Mouse (Mus musculus): ENCODE measurements at regions not wholly inside any gene's neighbourhood (a gene's known extent, or its start where the extent isn't known, plus 50 kb on each side); places are given as distances from the start of the nearest gene placed in this dataset.

GRCm38 (mm10) chr2:172727576-172727975 lies 178.2 kb downstream of the Tfap2c start:
- H3K9me3 ChIP-seq: no peaks in the 10 kb centered on the region
- DNase-seq (ENCODE audit: low spot score): no peak
- no peaks in the 10 kb centered on the region for H3K36me3 ChIP-seq (replicated peaks)
- WGBS: 17% methylated on average over 10 of the region's 10 CpGs
- peaks cover 48% of the 10 kb centered on the region for H3K4me1 ChIP-seq
- peak overlapping the region; percentile 61 for H3K4me3 ChIP-seq
- peak overlapping the region; percentile 80 for H3K27ac ChIP-seq (replicated peaks)
- H3K27me3 ChIP-seq (replicated peaks; ENCODE audit: low read depth, poor library complexity, severe bottlenecking): peaks cover 96% of the 10 kb centered on the region

GRCm38 (mm10) chr2:172728240-172728821 lies 178.9 kb downstream of the Tfap2c start:
- Histone ChIP-seq H3K4me1 (peaks cover 55% of the 10 kb centered on the region), H3K4me3 (peak overlapping the region; percentile 61), H3K27ac (replicated peaks) (peak overlapping the region; percentile 80), H3K9me3 (no peaks in the 10 kb centered on the region), H3K36me3 (replicated peaks) (no peaks in the 10 kb centered on the region), H3K27me3 (replicated peaks; ENCODE audit: low read depth, poor library complexity, severe bottlenecking) (peaks cover 96% of the 10 kb centered on the region)
- peak; percentile 90 for DNase-seq (ENCODE audit: low spot score)
- WGBS: under 1% methylated on average over 53 of the region's 53 CpGs

GRCm38 (mm10) chr2:172729151-172729550 lies 179.8 kb downstream of the Tfap2c start:
- Histone ChIP-seq H3K36me3 (replicated peaks) (no peaks in the 10 kb centered on the region), H3K9me3 (no peaks in the 10 kb centered on the region), H3K27ac (replicated peaks) (peak overlapping the region; percentile 80; the same call in 1 of the 2 replicates), H3K4me3 (peak overlapping the region; percentile 61), H3K27me3 (replicated peaks; ENCODE audit: low read depth, poor library complexity, severe bottlenecking) (peaks cover 96% of the 10 kb centered on the region), H3K4me1 (peaks cover 62% of the 10 kb centered on the region)
- DNase-seq (ENCODE audit: low spot score): no peak
- 63% methylated on average over 4 of the region's 4 CpGs for WGBS

GRCm38 (mm10) chr2:172729741-172730140 lies 180.3 kb downstream of the Tfap2c start:
- H3K36me3 ChIP-seq (replicated peaks): no peaks in the 10 kb centered on the region
- H3K27me3 ChIP-seq (replicated peaks; ENCODE audit: low read depth, poor library complexity, severe bottlenecking): peaks cover 96% of the 10 kb centered on the region
- no peak for DNase-seq (ENCODE audit: low spot score)
- H3K4me1 ChIP-seq: peaks cover 65% of the 10 kb centered on the region
- no peak overlapping the region for H3K4me3 ChIP-seq
- H3K9me3 ChIP-seq: no peaks in the 10 kb centered on the region
- H3K27ac ChIP-seq (replicated peaks): no peak overlapping the region
- 67% methylated on average over 9 of the region's 9 CpGs for WGBS

GRCm38 (mm10) chr2:172731408-172731807 lies 182.0 kb downstream of the Tfap2c start:
- H3K4me3 ChIP-seq: peak overlapping the region; percentile 43
- under 1% methylated on average over 18 of the region's 18 CpGs for WGBS
- H3K27me3 ChIP-seq (replicated peaks; ENCODE audit: low read depth, poor library complexity, severe bottlenecking): peaks cover 96% of the 10 kb centered on the region
- H3K36me3 ChIP-seq (replicated peaks): no peaks in the 10 kb centered on the region
- H3K9me3 ChIP-seq: no peaks in the 10 kb centered on the region
- peaks cover 78% of the 10 kb centered on the region for H3K4me1 ChIP-seq
- DNase-seq (ENCODE audit: low spot score): peak; percentile 62
- H3K27ac ChIP-seq (replicated peaks): no peak overlapping the region

GRCm38 (mm10) chr2:172732453-172733210 lies 183.2 kb downstream of the Tfap2c start:
- WGBS: 3% methylated on average over 19 of the region's 19 CpGs
- H3K9me3 ChIP-seq: no peaks in the 10 kb centered on the region
- peaks cover 71% of the 10 kb centered on the region for H3K4me1 ChIP-seq
- H3K4me3 ChIP-seq: 0 out of 2 replicates have a peak overlapping the region, but pooled peaks have one; percentile 8
- H3K27me3 ChIP-seq (replicated peaks; ENCODE audit: low read depth, poor library complexity, severe bottlenecking): peaks cover 96% of the 10 kb centered on the region
- no peaks in the 10 kb centered on the region for H3K36me3 ChIP-seq (replicated peaks)
- H3K27ac ChIP-seq (replicated peaks): 0 out of 2 replicates have a peak overlapping the region, but pooled peaks have one; percentile 8
- DNase-seq (ENCODE audit: low spot score): no peak

- Histone ChIP-seq H3K4me3 (0 out of 2 replicates have a peak overlapping the region, but pooled peaks have one; percentile 11), H3K27ac (replicated peaks) (0 out of 2 replicates have a peak overlapping the region, but pooled peaks have one; percentile 8), H3K36me3 (replicated peaks) (no peaks in the 10 kb centered on the region), H3K27me3 (replicated peaks; ENCODE audit: low read depth, poor library complexity, severe bottlenecking) (peaks cover 98% of the 10 kb centered on the region), H3K9me3 (no peaks in the 10 kb centered on the region), H3K4me1 (peaks cover 71% of the 10 kb centered on the region)
- no peak for DNase-seq (ENCODE audit: low spot score)
- 1% methylated on average over 9 of the region's 9 CpGs for WGBS
Observed at GRCm38 (mm10) chr2:172733403-172733995, 184.1 kb downstream of the Tfap2c start.

- H3K36me3 ChIP-seq (replicated peaks): no peaks in the 10 kb centered on the region
- WGBS: 28% methylated on average over 6 of the region's 6 CpGs
- peaks cover 84% of the 10 kb centered on the region for H3K4me1 ChIP-seq
- H3K27me3 ChIP-seq (replicated peaks; ENCODE audit: low read depth, poor library complexity, severe bottlenecking): peaks cover 98% of the 10 kb centered on the region
- no peak overlapping the region for H3K4me3 ChIP-seq
- H3K27ac ChIP-seq (replicated peaks): 0 out of 2 replicates have a peak overlapping the region, but pooled peaks have one; percentile 5
- H3K9me3 ChIP-seq: no peaks in the 10 kb centered on the region
- DNase-seq (ENCODE audit: low spot score): no peak
Observed at GRCm38 (mm10) chr2:172735621-172736020, 186.2 kb downstream of the Tfap2c start.

GRCm38 (mm10) chr2:172739041-172739491 lies 189.7 kb downstream of the Tfap2c start:
- Histone ChIP-seq H3K9me3 (no peaks in the 10 kb centered on the region), H3K4me1 (peaks cover 60% of the 10 kb centered on the region), H3K36me3 (replicated peaks) (no peaks in the 10 kb centered on the region), H3K27ac (replicated peaks) (peak overlapping the region; percentile 84), H3K27me3 (replicated peaks; ENCODE audit: low read depth, poor library complexity, severe bottlenecking) (peaks cover 92% of the 10 kb centered on the region), H3K4me3 (peak overlapping the region; percentile 29)
- 4% methylated on average over 11 of the region's 11 CpGs for WGBS
- peak; percentile 74 for DNase-seq (ENCODE audit: low spot score)

- H3K9me3 ChIP-seq: no peaks in the 10 kb centered on the region
- peak overlapping the region; percentile 84 for H3K27ac ChIP-seq (replicated peaks)
- no peaks in the 10 kb centered on the region for H3K36me3 ChIP-seq (replicated peaks)
- peaks cover 88% of the 10 kb centered on the region for H3K27me3 ChIP-seq (replicated peaks; ENCODE audit: low read depth, poor library complexity, severe bottlenecking)
- DNase-seq (ENCODE audit: low spot score): peak; percentile 79
- WGBS: 5% methylated on average over 19 of the region's 19 CpGs
- H3K4me3 ChIP-seq: peak overlapping the region; percentile 29
- peaks cover 59% of the 10 kb centered on the region for H3K4me1 ChIP-seq
Observed at GRCm38 (mm10) chr2:172739529-172739928, 190.1 kb downstream of the Tfap2c start.

- no peaks in the 10 kb centered on the region for H3K36me3 ChIP-seq (replicated peaks)
- H3K27ac ChIP-seq (replicated peaks): no peak overlapping the region; the same call in 1 of the 2 replicates
- 90% methylated on average over 11 of the region's 11 CpGs for WGBS
- H3K27me3 ChIP-seq (replicated peaks; ENCODE audit: low read depth, poor library complexity, severe bottlenecking): peaks cover 53% of the 10 kb centered on the region
- no peak for DNase-seq (ENCODE audit: low spot score)
- no peaks in the 10 kb centered on the region for H3K9me3 ChIP-seq
- H3K4me3 ChIP-seq: no peak overlapping the region
- peaks cover 45% of the 10 kb centered on the region for H3K4me1 ChIP-seq
Observed at GRCm38 (mm10) chr2:172751364-172751763, 188.8 kb downstream of the Bmp7 start.

- Histone ChIP-seq H3K27ac (replicated peaks) (peak overlapping the region; percentile 45), H3K4me3 (no peak overlapping the region), H3K9me3 (no peaks in the 10 kb centered on the region), H3K27me3 (replicated peaks; ENCODE audit: low read depth, poor library complexity, severe bottlenecking) (peaks cover 98% of the 10 kb centered on the region), H3K36me3 (replicated peaks) (no peaks in the 10 kb centered on the region), H3K4me1 (peaks cover 72% of the 10 kb centered on the region)
- no peak for DNase-seq (ENCODE audit: low spot score)
- WGBS: 48% methylated on average over 15 of the region's 15 CpGs
Observed at GRCm38 (mm10) chr2:172755686-172756471, 184.2 kb downstream of the Bmp7 start.
